Mouse (Mus musculus) 3T3-L1 (cell line): ENCODE data around the gene Vamp8.

Source experiments
- DNase-seq: peaks from one replicate; pipeline ENCODE4 v3.0.0-alpha.2; 2015; ENCODE audit warnings: low read depth, low spot score

Vamp8 gene

DNA sequence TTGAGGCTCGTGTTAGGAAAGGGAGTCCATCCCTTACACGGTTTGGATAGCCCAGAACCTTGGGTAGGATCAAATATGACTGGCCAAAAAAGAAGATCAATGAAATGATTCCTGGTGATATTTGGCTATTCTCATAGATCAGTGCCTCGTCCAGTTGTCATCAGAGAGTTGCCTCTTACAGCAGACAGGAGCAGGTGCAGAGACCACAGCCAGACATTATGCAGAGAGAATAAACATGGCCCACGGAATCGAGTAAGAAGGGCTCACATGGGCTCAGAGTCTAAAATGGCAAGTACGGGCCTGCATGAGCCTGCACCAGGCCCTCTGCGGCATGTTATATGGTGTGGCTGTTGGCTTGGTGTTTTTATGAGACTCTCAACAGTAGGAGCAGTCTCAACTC, 14.9 kb upstream of the Vamp8 start:
- no peak for DNase-seq

DNA sequence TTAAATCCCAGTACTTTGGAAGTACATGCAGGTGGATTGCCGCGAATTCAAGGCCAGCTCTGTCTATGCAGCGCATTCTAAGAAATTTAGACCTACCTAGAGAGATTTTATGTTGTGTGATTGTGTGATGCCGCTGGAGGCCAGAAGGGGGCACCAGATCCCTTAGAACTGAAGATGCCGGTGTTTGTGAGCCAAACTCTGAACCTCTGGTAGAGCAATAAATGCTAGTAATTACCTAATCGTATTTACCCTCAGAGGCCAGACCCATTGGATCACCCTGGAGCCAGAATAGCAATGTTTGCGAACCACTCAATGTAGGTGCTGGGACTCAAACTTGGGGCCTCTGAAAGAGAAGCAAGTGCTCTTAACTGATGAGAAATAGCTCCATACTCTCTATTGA, 11.4 kb upstream of the Vamp8 start:
- DNase-seq: peak; percentile 89

DNA sequence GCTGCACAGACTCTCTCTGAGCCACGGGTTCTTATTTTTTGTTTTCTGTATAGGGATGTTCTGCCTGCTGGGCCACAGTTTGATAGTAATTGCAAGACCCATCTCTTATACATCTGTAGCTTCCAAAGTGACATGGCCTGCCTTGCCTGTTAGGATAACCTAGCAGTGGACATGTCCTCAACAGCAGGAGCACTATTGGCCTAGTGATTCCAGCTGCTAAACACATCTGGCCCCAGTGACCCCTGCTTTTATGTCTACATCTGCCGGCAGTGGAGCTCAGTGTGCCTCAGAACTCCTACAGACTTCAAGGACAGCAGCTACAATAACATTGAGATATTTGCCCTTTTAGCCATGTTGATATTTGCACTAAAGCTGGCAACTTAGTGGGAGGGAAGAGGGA, 9.5 kb upstream of the Vamp8 start:
- no peak for DNase-seq

DNA sequence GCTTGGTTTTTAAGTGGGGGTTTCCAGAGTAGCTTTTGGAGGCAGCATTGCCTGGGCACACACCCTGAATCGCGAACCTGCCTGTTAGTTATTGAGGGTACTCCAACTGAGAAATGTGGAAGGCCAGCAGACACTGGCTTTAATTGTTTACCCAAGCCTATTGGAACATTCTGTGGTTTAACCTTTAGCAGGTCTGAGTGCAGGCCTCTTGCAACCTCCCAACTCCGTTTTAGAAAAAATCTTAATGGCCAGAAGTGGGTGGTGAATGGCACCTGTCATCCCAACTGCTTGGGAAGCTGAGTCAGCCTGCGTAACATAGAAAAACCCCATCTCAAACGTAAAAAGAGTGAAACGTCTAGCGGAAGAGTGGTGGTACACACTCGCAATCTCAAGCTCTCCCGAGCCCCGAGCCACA, 6.3 kb upstream of the Vamp8 start:
- DNase-seq: peak; percentile 20

DNA sequence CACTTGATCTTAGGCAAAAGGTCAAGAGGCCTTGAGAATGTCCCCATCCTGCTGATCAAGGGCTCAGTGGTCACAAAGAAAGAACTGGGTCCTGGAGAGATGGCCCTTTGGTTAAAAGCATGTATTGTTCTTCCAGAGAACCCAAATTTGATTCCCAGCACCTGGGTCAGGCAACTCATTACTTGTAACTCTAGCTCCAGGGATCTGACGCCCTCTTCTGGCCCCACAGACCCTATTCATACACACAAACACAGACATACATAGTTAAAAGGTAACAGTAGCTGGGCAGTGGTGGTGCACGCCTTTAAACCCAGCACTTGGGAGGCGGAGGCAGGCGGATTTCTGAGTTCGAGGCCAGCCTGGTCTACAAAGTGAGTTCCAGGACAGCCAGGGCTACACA, 1.8 kb upstream of the Vamp8 start:
- DNase-seq: no peak

DNA sequence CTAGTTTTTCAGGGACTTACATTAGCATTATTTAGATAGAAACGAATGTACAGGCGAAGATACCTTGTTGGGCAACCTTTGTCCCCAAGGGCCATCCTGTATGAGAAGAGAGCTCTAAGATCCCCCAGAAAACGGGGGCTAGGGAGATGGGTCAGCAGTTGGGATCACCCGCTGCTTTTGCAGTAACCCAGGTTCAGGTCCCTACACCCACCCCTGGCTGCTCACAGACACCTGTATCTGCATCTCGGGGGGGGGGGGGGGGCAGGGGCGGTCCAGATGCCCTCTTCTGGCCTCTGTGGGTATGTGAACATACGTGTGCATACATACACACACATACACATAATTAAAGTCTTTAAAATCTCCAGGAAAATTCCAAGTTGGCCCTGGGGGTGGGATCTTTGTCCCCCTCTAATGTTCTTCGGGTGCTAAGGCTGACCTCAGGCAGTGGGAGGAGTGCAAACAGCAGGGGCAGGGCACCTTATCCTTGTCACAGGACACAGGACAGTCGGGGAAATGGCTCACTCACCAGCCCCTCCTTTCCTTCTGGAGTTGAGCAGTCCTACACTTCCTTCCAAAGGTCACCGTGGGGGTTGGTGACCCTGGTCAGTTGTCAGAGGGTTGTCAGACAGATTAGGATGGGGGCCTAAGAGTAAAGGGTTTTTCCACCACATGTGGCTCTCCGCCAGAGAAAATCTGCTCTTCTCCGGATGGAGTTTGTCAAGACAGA, 455 bp upstream of the Vamp8 start:
- DNase-seq: no peak

DNA sequence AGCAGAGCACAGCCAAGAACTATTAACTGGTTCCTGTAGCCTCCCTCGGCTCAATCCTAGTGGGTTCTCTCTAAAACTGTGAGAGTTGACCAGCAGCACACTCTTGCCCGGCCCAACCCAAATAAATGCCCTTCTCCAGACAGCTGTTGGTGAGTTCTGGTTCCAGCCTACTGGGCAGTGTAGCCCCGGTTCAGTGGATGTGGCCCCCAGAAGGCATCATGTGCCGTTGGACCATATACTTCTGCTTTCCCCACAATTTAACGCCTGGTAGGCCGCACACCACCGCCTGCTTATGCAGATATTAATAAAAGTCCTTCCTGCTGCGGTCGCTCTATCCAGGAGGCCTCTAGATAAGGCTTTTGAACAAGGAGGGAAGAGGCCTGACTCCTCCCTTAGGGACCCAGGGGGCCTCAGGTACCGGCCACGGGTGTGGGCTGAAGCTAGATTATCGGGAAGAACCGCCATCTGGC, 997 bp downstream of the Vamp8 start:
- no peak for DNase-seq

DNA sequence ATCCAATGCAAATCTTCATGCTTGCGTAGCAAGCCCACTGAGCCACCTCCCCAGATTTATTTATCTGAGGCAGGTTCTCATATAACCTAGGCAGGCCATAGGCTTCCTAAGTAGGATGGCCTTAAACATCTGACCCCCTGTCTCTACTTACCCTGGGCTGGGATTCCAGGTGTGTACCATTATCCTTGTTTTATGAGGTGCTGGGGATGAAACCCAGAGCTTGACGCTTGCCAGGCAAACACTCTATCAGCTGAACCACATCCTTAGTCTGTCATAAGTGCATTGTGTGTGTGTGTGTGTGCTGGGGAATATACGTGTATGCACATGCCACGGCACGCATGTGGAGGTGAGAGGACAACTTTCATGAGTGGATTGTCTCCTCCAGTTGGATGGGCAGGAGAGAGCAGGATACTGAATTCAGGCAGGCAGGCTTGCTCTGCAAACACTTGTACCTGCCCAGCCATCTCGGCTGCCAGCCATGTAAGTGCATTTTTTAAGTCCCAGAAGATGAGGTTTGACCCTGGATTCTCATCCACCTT, 1.6 kb downstream of the Vamp8 start:
- DNase-seq: no peak

DNA sequence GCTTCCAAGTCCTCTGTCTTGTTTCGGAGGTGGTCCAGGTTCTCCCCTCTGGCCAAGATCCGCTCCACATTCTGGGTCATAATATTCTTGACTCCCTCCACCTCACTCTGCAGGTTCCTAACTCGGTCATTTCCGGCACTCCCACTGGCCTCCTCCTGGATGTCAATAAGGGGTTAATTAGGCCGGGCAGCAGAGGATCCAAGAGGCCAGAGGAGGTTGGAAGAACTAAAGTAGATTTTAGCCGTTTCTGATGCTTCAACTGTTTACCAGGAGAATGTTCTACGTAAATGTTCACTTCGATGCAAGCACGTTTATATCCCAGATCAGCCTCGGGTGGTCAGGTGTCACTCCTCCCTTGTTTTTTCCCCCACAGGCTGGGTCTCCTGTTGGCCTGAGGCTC, 2.2 kb downstream of the Vamp8 start:
- DNase-seq: no peak

DNA sequence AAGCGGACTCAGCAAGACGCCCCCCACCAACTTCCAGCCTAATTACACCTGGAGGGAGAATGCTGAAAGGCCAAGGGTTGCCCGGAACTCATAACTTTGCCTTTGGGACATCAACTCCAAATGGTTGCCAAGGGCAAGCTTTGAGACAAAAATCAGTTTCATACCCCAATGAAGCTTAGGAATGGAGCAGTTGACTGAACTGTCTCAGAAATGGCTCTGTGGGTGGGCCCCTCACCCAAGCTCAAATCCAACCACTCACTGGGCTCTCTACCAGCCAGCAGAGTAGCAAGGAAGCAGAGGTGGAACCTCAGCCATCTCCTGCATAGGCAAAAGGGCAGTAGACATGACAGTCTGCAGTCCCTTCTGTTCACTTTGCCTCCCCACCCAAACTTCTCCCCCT, 2.7 kb downstream of the Vamp8 start:
- DNase-seq: no peak

DNA sequence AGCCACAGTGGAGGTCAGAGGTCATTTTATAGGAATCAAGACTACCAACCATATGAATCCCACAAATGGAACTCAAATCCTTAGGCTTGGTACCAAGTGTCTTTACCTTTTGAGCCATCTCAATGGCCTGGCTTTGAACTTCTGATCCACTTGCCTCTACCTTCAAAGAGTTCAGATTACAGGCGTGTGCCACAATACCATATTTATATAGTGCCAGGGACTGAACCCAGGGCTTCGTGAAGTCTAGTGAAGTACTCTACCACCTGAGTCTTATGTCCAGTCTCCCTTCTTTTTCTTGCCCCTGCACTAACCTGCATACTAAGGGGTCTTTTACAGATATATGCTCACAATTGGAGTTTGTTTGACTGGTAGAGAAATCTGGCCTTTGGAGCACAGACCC, 3.9 kb downstream of the Vamp8 start:
- DNase-seq: no peak

DNA sequence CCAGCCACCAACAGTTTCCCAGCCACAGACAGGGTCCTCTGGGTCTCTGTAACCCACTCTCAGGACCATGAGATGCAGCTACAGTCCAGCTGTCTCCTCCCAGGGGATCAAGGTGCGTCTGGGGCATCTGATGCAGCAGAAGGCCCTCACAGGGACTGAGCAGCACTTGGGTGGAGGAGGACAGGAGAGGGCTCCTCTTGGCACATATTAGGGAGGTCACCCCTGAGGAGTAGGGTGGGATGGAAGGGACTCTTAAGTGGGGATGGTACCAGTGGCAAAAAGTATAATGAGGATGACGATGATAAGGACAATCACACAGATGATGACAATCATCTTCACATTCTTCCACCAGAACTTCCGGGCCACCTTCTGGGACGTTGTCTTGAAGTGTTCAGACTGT, 5.2 kb downstream of the Vamp8 start:
- DNase-seq: no peak

DNA sequence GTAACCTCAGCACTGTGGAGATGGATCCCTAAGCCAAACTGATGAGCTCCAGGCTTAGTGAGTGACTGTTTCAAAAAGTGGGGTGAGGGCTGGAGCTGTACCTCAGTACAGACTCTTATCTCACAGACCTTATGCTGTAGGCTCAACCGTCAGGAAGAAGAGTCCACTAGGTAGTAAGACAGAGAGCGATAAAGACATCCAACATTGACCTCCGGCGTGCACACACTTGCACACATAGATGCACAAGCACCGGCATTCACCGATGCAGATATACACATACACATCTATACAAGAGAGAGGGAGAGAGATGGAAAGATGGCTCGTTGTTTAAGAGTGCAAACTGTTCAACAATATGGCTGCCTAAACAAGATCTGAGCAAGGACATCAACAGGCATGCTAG, 6.6 kb downstream of the Vamp8 start:
- no peak for DNase-seq

DNA sequence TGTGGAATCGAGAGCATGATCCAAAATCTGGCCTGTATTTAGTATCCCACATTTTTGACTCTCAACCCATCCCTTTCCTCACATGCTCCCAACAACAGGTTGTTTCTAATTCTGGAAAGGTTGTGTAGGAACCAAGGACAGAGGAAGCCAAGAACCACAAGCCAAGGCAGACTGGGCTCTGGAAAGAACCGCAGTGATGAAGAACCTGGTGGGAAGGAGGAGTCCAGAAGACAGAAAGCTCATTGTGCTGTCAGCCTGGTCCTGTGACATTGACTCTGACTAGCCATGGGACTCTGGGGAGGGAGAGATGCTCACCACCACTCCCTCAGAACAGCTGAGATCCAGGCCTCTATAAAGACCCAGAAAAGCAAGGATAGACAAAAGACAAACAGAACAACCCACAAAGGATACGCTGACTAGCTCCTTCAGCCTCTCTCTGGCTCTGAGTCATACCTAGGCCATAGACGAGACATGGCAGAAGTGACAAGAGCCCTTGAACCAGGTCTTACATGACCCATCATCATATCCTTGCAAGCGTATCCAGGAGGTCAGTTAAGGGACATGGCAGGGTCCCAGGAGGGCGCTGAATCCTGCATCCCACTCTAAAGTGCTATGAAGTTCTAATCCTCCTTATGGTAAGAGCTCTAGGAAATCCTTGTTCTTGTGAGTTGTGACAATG, 7.2 kb downstream of the Vamp8 start:
- no peak for DNase-seq

DNA sequence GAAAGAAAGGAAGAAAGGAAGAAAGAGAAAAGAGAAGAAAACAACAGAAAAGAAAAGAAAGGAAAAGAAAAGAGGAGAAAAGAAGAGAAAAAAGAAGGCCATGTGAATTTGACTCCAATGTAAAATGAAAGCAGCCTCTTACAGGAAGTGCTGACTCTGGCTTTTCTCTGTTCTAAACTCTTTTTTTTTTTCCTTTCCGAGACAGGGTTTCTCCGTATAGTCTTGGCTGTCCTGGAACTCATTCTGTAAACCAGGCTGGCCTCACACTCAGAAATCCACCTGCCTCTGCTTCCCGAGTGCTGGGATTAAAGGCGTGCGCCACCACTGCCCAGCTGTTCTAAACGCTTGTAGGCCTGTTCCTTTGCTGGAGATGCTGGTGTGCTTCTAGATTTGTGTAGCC, 8.0 kb downstream of the Vamp8 start:
- DNase-seq: no peak

DNA sequence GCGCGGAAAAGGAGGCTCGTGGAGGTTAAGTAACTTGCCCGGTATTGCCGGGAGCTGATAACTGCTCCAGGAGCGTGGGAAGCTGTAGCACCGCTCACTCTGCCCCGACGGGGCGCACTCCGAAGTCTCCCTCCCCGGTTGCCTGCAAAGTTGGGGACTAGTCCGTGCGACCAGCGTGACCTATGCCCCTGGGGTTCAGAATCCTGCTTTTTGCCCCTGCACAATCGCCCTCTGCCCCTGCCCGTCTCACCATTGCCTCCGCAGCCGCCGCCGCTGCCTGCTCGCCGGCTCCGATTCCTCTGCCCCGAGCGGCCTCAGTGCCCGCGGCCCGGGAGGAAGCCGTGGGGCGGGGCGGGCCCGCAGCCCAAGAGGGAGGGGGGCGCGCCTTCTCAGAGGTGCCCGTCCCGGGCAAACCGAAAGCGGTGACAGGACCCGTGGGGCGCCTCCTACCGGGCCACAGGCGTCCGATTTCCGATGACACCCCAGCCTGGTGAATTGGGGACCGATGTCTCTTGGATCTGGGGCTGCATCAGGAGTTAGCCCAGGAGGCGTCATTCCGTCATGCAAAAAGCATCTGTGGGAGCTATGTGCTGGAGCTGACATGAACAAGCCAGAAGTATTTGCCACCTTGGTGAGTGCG, 10.3 kb downstream of the Vamp8 start, which contains the start of gene Vamp5:
Gene Vamp5, minus strand, starts transcription at position 338 of the 640 bp plus-strand sequence.
- DNase-seq: peak; percentile 78

DNA sequence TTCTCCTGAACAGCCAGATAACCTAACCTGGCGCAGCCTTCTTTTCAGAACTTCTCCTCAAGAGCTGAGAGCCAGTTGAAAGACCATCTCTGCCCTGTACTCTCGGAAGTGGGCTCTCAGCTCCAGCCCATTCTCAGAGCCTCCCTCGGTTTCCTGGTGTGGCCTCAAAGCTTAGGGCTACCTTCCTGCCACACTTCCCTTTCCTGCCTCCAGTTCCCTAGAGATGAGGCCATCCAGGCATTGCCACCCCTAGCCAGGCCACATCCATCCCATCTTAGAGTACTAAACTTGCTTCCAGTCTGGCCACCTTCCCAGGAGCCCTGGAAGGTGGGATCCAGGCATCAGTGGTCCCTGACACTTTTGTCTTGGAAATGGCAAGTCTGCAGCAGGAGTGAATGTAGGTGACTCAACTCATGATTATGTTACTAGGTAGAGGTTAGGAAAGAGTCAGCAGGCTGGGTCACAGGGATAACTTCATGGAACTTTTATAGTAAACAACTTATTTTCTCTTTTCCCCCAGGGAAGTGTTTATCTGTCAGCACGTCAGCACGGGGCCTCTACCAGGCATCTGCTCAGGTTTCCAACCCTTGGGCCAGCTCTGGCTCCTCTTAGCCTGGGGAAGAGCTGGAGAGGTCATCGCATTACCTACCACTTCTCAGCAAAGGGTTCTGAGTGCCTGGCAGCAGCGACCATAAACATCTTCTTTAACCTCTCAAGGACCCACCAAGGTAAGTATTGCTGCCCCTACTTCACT, 10.9 kb downstream of the Vamp8 start:
- peak; percentile 78 for DNase-seq

DNA sequence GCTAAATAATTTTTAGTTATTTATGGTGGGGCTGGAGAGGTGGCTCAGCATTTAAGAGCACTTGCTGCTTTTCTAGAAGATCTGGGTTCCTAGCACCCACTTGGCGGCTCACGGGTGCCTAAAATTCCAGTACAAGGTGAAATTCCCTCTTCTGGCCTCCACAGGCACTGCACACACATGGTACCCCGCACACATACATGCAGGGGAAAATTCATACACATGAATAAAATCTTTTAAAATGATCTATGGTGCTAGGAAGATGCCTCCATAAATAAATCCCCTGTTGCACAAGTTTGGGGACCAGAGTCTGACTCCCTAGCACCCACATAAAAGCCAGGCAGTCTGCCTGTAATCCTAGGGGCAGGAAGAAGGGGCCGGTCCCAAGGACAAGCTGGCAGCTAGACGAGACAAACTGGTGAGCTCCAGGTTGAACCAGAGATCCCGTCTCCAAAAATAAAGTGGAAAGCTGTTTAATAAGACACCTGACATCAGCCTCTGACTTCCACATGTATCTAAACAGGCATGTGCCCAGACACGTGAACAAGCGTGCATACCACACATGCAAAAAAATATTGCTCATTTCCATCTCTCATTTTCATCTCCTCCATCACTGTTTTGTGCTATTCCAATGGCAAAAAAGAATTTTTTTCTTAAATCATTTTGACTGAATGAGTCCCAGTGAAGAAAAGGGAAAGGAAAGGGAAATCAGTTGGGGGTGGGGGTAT, 11.8 kb downstream of the Vamp8 start:
- no peak for DNase-seq

DNA sequence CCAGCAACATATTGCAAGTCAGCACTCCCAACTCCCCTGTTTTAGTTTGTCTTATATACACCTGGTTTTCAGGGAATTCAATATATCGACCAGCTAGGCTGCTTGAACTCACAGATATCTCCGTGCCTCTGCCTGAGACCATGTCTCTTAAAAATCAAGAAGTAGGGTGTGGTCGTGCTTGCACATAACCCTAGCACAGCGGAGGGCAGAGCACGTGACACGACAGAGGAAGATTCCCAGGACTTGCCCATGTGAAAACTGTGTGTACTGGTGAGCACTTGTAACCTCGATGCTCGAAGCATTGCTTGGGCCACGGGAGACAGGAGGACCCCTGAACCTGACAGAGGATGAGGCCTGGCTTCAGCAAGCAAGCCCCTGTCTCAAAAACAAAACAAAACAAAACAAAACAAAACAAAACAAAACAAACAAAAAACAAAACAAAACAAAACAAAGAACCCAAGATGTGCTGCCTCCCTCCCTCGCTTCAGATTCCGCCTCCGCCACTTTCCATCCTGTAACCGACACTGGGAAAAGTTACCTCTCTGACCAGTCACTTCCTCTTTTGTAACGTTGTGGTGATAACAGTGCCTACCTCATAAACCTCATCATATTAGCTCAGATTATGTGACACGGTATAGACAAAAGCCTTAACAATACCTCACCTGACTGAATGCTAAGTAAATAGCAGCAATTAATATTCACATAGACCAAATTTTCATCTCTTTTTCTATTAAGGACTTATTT, 15.5 kb downstream of the Vamp8 start:
- no peak for DNase-seq

DNA sequence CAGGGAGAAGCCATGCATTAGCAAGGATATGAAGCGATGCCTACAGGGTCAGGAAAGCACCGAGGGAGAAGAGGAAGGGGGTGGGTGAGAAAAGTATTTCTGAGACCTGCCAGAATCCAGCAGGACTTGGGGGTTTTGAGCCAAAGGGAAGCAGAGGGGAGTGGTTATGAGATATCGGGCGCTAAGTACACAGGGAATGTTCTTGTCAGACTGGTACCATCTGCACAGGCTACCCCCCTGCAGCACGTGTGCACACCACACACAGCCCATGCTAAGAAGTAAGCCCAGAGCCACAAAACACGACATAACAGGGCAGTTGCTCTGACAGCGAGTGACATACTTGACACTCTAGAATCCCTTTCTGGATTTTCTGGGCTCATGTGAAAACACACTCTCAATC, 16.3 kb downstream of the Vamp8 start:
- DNase-seq: no peak
